Mouse (Mus musculus) forebrain, embryonic 11.5 days (tissue): ENCODE measurements around the gene Fam98c. TPM values are rescaled to one million over a fixed set of nuclear protein-coding genes. Genes with fewer than 3 reads are reported as not detected.

Source experiments
- ATAC-seq: fragments of 200-750 bp; cut with Nextera tagmentation; replicated peaks from 2 replicates; pipeline ENCODE4 v1.8.0; 2017; ENCODE audit warnings: moderate TSS enrichment; ENCODE audit not compliant: low FRiP score
- DNase-seq: peaks from one replicate; pipeline ENCODE4 v3.0.0-alpha.2; 2017; ENCODE audit warnings: low spot score
- H3K27ac ChIP-seq: fragments of 300-500 bp; sonication (generic); 2 replicates; pipeline ENCODE4 v1.5.1; 2014; ENCODE audit warnings: low read depth, low read length
- H3K27me3 ChIP-seq: fragments of 300-500 bp; sonication (generic); 2 replicates; pipeline ENCODE4 v1.6.1; 2014; ENCODE audit warnings: mild to moderate bottlenecking, low read length, mixed read lengths; ENCODE audit not compliant: control insufficient read depth, insufficient read depth
- H3K36me3 ChIP-seq: fragments of 300-500 bp; sonication (generic); 2 replicates; pipeline ENCODE4 v1.6.1; 2014; ENCODE audit warnings: mild to moderate bottlenecking, low read length, moderate library complexity, mixed read lengths; ENCODE audit not compliant: control insufficient read depth, insufficient read depth
- H3K4me1 ChIP-seq: fragments of 300-500 bp; sonication (generic); replicated peaks from 2 replicates; pipeline ENCODE4 v1.6.1; 2014; ENCODE audit warnings: low read length, mixed read lengths; ENCODE audit not compliant: control insufficient read depth, insufficient read depth
- H3K4me2 ChIP-seq: fragments of 300-500 bp; sonication (generic); 2 replicates; pipeline ENCODE4 v1.6.1; 2014; ENCODE audit warnings: low read depth, mild to moderate bottlenecking, low read length, moderate library complexity, mixed read lengths; ENCODE audit not compliant: severe bottlenecking
- H3K4me3 ChIP-seq: fragments of 300-500 bp; sonication (generic); 2 replicates; pipeline ENCODE4 v1.5.1; 2014; ENCODE audit warnings: low read depth, low read length
- H3K9ac ChIP-seq: fragments of 300-500 bp; sonication (generic); 2 replicates; pipeline ENCODE4 v1.6.1; 2014; ENCODE audit warnings: low read length
- H3K9me3 ChIP-seq: fragments of 300-500 bp; sonication (generic); 2 replicates; pipeline ENCODE4 v1.6.1; 2016; ENCODE audit warnings: low read length, mixed read lengths; ENCODE audit not compliant: control insufficient read depth
- WGBS: fragments of 180-500 bp; shearing (Covaris S2); extraction: QIAGEN DNeasy Blood & Tissue Kit; methylation state at CpG from one replicate; pipeline ENCODE4 v1.1.7; 2014; 5-methylcytosine and 5-hydroxymethylcytosine counted together
- polyA plus RNA-seq: library from polyadenylated mRNA; unstranded; fragments of >200 nt; fragmentation: Nextera tagmentation; extraction: Ambion mirVana; gene quantifications from 2 replicates; pipeline ENCODE4 v1.2.1, GENCODE M21; 2014

Gene Fam98c
- polyA plus RNA-seq, 1 experiment from 2014 or later = 12.6 TPM

DNA sequence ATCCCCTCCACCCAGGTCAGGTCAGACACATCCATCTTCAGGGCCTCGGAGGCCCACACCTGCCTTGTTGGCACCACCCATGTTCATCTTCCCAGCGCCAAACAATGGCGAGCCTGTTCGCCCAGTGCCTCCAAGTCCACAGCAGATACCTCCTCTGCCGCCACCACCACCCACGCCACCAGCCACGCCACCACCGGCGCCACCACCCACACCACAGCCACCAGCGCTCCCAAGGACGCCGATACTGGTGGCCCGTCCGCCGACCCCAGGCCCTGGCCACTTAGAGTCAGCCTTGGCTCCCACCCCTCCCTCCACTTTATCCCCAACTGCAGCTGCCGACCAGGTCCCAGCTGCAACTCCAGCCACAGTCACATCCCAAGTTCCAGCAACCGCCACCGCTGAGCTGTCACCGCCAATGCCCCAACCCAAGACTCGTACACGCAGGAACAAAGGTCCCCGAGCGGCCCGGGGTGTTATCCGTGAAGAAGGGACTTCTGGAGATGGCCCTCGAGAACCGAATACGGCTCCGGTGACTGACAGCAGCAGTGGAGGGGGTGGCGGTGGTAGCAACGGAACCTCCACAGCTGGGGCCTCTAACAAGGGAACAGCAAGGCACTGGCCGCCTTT, 16.5 kb upstream of the Fam98c start:
- no peak for DNase-seq
- WGBS = 31% methylated on average over 31 of the region's 32 CpGs
- Histone ChIP-seq H3K4me1 (peaks cover 29% of the 10 kb centered on the region), H3K9ac (no peak overlapping the region), H3K9me3 (no peaks in the 10 kb centered on the region), H3K4me3 (no peak overlapping the region), H3K36me3 (no peaks in the 10 kb centered on the region; the same call in 1 of the 2 replicates), H3K4me2 (no peak overlapping the region), H3K27ac (no peak overlapping the region), H3K27me3 (peaks cover 31% of the 10 kb centered on the region)
- no peak for ATAC-seq

DNA sequence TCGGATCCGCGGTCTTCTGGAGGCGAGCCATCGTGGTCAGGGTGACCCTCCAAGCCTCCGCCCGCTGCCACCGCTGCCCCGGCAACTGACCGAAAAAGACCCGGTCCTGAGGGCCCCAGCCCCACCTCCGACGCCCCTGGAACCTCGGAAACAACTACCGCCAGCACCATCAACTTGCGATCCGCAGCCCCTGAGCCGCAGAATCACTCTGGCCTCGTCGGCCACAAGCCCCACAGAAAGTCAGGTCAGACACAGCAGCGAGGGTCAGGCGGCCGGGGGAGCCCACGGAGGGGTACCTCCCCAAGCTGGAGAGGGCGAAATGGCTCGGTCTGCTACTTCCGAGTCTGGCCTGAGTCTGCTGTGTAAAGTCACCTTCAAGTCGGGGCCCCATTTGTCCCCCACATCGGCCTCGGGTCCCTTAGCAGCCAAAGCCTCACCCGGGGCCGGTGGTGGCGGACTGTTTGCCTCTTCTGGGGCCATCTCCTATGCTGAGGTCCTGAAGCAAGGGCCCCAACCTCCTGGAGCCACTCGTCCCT, 15.6 kb upstream of the Fam98c start:
- peaks cover 31% of the 10 kb centered on the region for H3K27me3 ChIP-seq
- peak overlapping the region; percentile 70 for H3K4me3 ChIP-seq
- 5% methylated on average over 34 of the region's 34 CpGs for WGBS
- H3K27ac ChIP-seq = no peak overlapping the region
- peaks cover 29% of the 10 kb centered on the region for H3K4me1 ChIP-seq
- H3K9ac ChIP-seq = peak overlapping the region; percentile 41
- no peak for ATAC-seq
- H3K4me2 ChIP-seq = peak overlapping the region; percentile 79
- H3K9me3 ChIP-seq = no peaks in the 10 kb centered on the region
- no peak for DNase-seq
- no peaks in the 10 kb centered on the region; the same call in 1 of the 2 replicates for H3K36me3 ChIP-seq

DNA sequence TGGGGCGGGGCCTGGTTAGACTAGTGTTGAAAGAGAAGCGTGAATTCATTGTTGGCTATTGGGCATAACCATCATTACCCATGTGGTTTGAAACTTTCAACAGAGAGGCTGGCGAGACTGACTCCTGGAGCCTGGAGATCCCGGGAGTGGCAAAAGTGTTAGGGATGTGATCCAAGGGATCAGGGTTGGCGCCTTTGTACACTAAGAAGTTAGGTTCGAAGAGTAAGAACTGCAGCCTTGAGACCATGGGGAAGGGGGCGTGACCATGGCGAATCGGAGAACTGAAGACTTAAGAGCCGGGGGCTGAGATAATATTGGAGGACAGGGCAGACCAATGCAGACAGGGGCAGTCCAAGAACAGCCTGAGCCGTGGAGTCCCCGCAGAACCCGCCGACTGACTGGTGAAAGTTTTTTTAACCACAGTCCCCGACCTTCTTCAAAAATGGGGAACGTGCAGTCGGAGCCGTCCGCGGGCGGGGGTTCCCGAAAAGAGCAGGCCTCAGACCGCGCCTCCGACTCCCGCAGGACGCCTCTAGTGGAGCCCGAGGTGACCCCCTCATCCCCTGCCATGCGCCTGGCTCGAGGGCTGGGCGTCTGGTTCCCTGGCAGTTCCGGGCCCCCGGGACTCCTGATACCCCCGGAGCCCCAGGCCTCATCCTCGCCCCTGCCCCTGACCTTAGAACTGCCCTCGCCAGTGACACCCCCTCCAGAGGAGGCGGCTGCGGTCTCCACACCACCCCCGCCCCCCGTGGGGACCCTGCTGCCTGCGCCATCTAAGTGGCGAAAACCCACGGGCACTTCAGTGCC, 14.9 kb upstream of the Fam98c start:
- 2% methylated on average over 43 of the region's 43 CpGs for WGBS
- DNase-seq = peak; percentile 63
- peak overlapping the region; percentile 79 for H3K4me2 ChIP-seq
- peak overlapping the region; percentile 65 for H3K9ac ChIP-seq
- ATAC-seq = no peak
- no peaks in the 10 kb centered on the region for H3K9me3 ChIP-seq
- H3K4me3 ChIP-seq = peak overlapping the region; percentile 70
- peaks cover 29% of the 10 kb centered on the region for H3K4me1 ChIP-seq
- H3K27me3 ChIP-seq = peaks cover 31% of the 10 kb centered on the region
- H3K27ac ChIP-seq = no peak overlapping the region
- H3K36me3 ChIP-seq = no peaks in the 10 kb centered on the region; the same call in 1 of the 2 replicates

DNA sequence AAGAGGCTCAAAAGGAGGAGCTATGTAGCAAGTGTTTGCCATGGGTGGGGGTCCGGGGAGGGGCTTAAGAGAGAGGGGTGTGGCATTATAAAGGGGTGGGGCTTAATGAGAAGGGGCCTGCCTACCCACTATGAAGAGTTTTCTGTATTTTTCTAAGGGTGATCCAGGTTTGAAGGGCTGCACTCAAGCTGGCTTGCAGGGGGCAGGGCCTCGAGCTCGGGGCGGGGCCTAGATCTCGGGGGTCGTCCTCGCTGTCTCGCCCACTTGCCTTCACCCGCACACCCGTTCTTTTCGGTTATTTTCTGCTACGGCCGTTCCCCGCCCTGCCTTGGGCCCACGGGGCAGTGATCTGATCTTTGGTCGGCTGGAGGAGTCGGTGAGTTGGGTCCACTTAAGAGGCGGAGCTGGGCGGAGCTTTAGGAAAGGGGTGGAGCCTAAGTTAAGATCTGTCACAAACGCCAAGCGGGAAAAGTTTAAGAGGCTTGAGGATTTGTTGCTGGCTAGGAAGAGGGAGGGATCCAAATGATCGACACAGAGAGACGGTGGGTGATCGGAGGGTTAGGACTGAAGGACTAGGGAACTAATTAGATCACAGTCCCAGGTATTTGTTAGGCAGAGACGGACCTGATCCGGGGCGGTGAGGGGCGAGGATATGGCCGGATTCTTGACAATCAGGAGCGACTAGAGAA, 14.2 kb upstream of the Fam98c start, which contains the start of the genes Ggn and Spred3:
Ggn (plus strand) TSS at position 145 of the 689 bp plus-strand sequence.
Spred3 (minus strand) TSS at position 346 of the 689 bp plus-strand sequence.
- H3K27me3 ChIP-seq = peaks cover 31% of the 10 kb centered on the region
- peak; percentile 48 for ATAC-seq
- H3K9me3 ChIP-seq = no peaks in the 10 kb centered on the region
- DNase-seq = no peak
- peak within 1 kb of the TSS; percentile 70 for H3K4me3 ChIP-seq
- peak within 1 kb of the TSS; percentile 65 for H3K9ac ChIP-seq
- peaks cover 29% of the 10 kb centered on the region for H3K4me1 ChIP-seq
- peak within 1 kb of the TSS; percentile 79 for H3K4me2 ChIP-seq
- peak within 1 kb of the TSS; percentile 77; the same call in 1 of the 2 replicates for H3K27ac ChIP-seq
- WGBS = under 1% methylated on average over 30 of the region's 30 CpGs
- no peaks in the 10 kb centered on the region; the same call in 1 of the 2 replicates for H3K36me3 ChIP-seq

DNA sequence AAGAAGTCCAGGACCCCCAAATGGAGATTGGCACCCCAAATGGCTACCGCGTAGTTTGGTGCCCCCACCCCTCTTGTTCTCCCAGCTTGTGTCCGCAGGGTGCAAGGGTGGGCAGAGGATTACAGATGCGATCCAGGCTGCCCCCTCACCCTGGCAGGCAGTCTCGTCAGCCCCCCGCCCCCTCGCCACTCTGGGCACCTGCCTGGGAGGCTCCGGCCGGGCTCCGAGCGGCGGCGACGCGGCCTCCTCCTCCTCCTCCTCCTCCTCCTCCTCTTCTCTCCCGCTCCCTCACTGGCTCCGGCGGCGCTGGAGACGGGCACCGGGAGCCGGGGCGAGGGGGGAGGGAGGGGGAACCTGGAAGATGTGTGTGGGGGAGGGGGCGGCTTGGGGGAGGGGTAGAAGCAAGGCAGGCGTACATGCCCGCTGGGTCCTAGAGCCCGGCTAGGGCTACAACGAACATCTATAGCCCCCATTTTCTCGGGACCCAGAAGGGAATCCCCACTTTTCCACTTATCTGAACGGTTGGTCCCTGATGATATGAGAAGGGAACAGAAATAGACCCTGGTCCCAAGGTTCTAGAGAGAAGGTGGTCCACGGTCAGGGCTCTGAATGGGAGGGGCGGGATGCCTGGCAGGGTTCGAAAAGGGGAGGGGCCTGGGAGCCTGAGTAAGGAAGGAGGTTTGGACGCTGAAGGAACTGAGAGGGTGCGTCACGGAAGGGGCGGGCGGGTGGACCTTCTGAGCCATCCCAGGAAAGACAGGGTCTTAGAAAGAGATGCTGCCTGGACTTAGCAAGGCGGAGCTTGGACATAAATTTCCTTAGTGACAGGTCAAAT, 13.4 kb upstream of the Fam98c start:
- Histone ChIP-seq H3K9ac (peak overlapping the region; percentile 65), H3K4me1 (peaks cover 29% of the 10 kb centered on the region), H3K4me2 (peak overlapping the region; percentile 79), H3K4me3 (peak overlapping the region; percentile 70), H3K36me3 (no peaks in the 10 kb centered on the region; the same call in 1 of the 2 replicates), H3K27me3 (peaks cover 31% of the 10 kb centered on the region), H3K9me3 (no peaks in the 10 kb centered on the region), H3K27ac (peak overlapping the region; percentile 77; the same call in 1 of the 2 replicates)
- WGBS = 1% methylated on average over 32 of the region's 39 CpGs
- DNase-seq (peak; percentile 93), ATAC-seq (peak; percentile 84)

DNA sequence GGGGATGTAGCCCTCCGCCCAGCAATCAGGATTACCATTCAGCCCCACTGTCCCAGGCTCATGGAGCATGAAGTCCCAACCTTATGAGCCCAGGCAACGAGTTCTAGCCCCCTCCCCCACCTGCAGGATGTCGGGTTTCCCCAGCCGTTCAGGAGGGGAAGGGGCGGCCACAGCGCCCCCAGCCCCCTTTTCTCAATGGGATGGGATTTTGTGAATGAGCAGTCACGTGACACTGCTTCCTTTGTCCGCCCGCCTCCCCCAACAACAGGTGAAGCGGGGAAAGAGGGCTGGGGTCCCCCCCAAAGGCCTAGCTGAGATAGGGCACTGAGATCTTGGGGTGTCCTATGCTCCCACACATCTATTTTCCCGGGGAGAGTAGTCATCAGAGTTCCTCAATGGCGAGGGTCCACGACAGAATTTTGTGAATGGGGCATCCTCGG, 12.8 kb upstream of the Fam98c start:
- peaks cover 29% of the 10 kb centered on the region for H3K4me1 ChIP-seq
- peaks cover 31% of the 10 kb centered on the region for H3K27me3 ChIP-seq
- 0% methylated on average over 14 of the region's 14 CpGs for WGBS
- H3K9me3 ChIP-seq = no peaks in the 10 kb centered on the region
- ATAC-seq (peak; percentile 31; the same call in 1 of the 2 replicates), DNase-seq (peak; percentile 86)
- H3K36me3 ChIP-seq = no peaks in the 10 kb centered on the region; the same call in 1 of the 2 replicates
- peak overlapping the region; percentile 65 for H3K9ac ChIP-seq
- H3K4me3 ChIP-seq = peak overlapping the region; percentile 70
- H3K27ac ChIP-seq = peak overlapping the region; percentile 77; the same call in 1 of the 2 replicates
- peak overlapping the region; percentile 79 for H3K4me2 ChIP-seq

DNA sequence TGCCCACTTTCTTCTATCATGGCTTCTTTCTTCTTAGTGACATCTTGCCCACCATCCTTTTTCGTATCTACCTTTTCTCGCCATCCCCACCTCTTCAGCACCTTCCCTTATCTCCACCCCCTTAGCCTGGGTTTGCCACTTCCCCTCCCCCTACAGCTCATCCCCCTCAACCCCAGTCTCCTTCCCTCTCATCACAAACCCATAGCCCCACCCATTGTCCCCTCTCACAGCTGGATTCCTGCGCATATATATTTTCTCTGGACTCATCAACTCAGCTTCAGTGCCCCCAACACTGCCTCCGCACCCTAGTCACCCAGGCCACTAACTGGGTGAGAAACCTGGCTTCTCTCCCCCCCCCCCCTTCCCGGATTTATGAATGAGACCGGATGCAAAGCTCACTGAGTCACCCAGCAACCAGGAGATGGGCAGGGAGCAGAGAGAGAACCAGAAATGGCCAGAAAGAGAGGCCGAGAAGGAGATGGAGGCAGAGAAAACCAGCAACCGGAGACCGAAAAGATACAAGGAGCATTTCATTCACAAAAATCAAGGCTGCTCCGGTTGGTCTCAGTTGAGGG, 12.2 kb upstream of the Fam98c start:
- Histone ChIP-seq H3K36me3 (no peaks in the 10 kb centered on the region), H3K9ac (peak overlapping the region; percentile 65), H3K27ac (peak overlapping the region; percentile 77; the same call in 1 of the 2 replicates), H3K4me3 (peak overlapping the region; percentile 70), H3K4me2 (peak overlapping the region; percentile 79), H3K9me3 (no peaks in the 10 kb centered on the region), H3K27me3 (peaks cover 27% of the 10 kb centered on the region), H3K4me1 (peaks cover 29% of the 10 kb centered on the region)
- under 1% methylated on average over 10 of the region's 10 CpGs for WGBS
- no peak for DNase-seq
- no peak for ATAC-seq
